Mouse (Mus musculus) layer of hippocampus, adult 2 months (tissue): ENCODE measurements at regions not wholly inside any gene's neighbourhood (a gene's known extent, or its start where the extent isn't known, plus 50 kb on each side); places are given as distances from the start of the nearest gene placed in this dataset.
A peak's percentile ranks its signal among the peaks of the same experiment; 100 is the strongest.

ENCODE experiments used
- DNase-seq, 2 experiments: peaks; one replicate each; pipeline ENCODE4 v3.0.0; 2022; ENCODE audit warnings: low spot score in 2 of 2
- H3K27ac ChIP-seq: fragments of 200-600 bp; 2 replicates; pipeline ENCODE4 v1.8.1; 2022
- H3K4me3 ChIP-seq: fragments of 200-600 bp; 2 replicates; pipeline ENCODE4 v1.8.1; 2022; ENCODE audit warnings: mild to moderate bottlenecking
- CTCF ChIP-seq: fragments of 200-600 bp; conservative IDR thresholded peaks from 2 replicates; pipeline ENCODE4 v1.8.1; 2022; ENCODE audit warnings: antibody characterized with exemption, mild to moderate bottlenecking, moderate library complexity

DNA sequence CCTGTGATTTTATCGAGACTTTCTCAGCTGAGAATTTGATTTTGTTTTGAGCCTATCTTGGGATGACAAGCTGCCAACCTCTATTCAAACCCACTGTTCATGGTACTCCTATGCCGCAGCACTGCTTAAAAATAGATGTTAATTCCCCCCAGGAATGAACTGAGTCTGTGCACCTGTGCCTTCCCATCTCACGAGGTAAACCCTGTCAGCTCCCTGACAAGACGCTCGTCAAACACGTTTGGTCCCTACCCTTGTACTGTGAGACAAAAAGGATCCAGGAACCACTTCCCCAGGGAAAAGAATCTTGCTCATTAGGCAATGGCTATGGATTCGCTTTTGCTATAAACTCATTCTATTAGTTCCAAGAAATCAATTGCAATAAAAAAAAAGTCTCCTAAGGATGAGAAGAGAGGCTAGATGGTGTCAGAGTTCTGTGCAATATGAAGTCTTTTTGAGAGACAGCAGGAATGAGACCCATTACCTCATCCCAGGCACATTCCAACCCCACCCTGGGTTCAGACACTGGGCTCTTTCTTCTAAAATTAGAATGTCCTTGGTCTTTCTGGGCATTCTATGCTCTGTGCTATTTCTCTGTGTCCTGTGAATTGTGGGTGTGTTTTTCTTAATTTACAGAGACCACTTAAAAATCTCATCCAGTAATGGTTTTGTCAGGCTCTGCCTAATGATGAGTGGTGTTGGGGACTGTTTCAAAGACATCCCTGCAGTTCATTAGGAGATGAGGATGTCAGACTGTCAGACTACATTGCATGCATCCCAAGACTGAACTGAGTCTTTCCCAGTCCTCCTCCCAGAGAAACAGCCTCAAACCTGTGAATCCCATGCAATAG, 167.7 kb upstream of the Pabpc6 start:
- no peak overlapping the region for H3K27ac ChIP-seq
- no peak for TF ChIP-seq CTCF
- no peak overlapping the region for H3K4me3 ChIP-seq
- no peak for DNase-seq

DNA sequence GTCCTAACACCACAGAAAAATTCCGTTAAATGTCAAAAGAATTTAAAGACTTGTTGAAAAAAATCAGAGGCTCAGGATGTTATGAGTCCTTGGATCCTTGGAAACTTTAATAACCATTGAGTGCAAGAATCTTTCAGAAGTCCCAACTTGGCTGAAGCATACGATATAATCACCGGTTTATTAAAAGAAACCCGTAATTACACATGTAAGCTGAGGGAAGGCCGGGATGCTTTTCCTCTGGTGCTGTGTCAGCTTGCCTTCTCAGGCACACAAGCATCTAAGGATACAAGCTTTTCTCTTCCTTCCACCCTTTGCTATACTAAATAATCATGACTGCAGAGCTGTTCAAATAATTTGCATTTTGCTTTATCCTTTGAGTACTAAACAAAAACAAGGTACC, 160.4 kb upstream of the Pabpc6 start:
- no peak for DNase-seq
- Histone ChIP-seq H3K4me3 (no peak overlapping the region), H3K27ac (no peak overlapping the region)
- TF ChIP-seq CTCF: no peak

DNA sequence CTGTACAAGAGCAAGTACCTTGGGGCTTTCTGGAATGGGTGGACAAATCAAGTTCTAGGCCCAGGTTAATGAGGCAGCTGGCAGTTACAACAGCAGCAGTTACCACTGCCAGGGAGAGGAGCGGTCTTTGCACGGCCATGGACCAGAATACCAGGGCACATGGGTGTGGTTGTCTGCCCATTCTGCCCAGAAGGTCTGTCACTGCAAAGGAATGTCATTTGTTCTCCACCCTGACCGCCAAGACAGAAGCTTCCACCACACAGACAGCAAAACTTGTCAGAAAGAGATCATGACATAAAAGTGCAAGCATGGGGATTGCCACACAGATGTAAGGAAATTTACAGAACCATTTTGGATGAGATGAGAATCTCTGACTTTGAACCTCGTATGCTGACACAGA, 151.8 kb upstream of the Pabpc6 start:
- Histone ChIP-seq H3K27ac (no peak overlapping the region), H3K4me3 (no peak overlapping the region)
- no peak for DNase-seq
- no peak for TF ChIP-seq CTCF

DNA sequence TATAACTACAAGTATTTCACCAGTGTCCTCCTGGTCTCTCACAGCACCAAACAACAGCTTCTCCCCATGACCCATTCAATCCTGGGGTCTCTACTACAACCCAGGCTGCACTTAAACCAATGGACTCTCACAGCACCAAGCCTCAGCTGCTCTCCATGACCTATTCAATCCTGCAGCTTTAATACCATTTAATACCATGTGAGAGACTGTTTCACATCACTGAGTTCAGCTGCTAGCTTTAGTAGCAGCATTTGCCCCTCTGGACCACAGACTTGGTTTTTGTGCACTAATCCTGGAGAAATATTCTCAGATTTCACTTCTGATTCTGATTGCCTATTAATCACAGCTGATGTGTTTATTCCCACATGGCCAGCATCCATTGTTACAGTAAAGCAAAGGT, 147.5 kb upstream of the Pabpc6 start:
- Histone ChIP-seq H3K4me3 (no peak overlapping the region), H3K27ac (no peak overlapping the region)
- DNase-seq: no peak
- no peak for TF ChIP-seq CTCF

DNA sequence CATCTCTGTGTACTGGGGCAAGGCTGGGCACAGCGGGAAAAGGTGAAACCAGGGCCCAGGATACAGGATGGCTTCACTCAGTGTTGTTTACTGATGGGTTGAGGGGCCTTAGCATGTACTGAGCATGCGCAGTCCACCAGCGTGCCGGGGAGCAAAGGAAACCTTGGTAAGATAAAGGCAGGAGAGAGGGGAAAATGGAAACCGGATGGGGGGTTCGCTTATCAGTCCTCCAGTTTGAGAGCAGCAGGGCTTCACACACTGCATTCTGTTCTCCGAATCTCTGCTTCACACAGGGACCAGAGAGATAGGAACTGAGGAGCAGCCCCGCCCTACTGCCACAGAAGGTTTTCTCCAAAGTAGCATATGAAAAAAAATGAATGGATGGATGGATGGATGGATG, 127.6 kb upstream of the Pabpc6 start:
- TF ChIP-seq CTCF: no peak

DNA sequence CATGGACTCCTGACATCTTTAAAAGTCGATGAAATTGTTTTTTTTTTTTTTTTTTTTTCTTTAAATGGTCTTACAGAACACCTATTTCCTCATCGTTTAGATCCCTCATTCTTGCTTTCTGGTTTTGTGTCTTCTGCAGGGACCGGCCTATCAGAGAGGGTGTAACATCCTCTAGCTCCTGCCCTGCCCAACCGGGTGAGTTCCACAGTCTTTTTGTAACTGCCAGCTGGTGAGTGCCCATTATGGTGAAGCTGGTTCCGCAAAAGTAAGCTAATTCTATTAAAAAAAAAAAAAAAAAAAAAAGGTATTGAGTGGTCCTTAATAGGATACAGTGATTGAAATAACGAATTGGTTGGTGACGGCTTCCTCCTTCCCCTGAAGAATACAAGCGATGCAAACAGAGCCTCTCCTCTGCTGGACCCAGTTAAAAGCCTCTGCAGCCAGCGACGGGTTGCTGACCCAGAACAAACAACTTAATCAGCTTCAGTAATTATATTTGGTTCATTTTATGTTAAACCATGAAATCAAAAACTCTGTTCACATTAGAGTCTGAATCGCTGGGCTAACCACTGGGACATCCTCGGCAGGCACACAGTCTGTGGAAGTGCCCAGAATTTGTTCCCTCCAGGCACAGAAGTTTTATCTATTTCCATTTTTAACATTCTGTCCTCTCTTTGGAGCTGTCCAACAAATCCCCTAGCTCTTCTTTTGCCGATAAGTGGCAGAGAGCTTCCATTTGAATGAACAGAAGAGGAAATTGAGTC, 126.9 kb upstream of the Pabpc6 start:
- Histone ChIP-seq H3K4me3 (no peak overlapping the region), H3K27ac (no peak overlapping the region)
- TF ChIP-seq CTCF: no peak
- no peak for DNase-seq

More for the DNA sequence above, 127.6 kb upstream of the Pabpc6 start:
- no peak overlapping the region for H3K4me3 ChIP-seq
- no peak overlapping the region for H3K27ac ChIP-seq
- no peak for DNase-seq

DNA sequence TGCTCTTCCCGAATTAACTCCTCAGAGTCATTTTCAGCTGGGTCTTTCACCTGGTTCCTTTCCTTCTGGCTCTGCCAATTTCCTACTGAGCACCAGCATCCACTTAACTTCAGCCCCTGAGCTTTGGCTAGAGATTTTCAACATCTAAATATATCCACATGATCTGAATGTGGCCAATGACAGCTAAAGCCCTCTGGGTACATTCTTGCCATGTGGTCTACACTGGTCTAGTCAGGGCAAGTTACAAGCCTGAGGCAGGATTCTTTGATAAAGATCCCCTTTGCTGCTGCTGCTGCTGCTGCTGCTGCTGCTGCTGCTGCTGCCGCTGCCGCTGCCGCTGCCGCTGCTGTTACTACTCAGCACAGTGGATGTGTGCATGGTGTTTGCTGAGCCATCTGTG, 109.3 kb upstream of the Pabpc6 start:
- no peak for TF ChIP-seq CTCF
- no peak for DNase-seq
- Histone ChIP-seq H3K27ac (peak overlapping the region; percentile 20; the same call in 1 of the 2 replicates), H3K4me3 (no peak overlapping the region)

DNA sequence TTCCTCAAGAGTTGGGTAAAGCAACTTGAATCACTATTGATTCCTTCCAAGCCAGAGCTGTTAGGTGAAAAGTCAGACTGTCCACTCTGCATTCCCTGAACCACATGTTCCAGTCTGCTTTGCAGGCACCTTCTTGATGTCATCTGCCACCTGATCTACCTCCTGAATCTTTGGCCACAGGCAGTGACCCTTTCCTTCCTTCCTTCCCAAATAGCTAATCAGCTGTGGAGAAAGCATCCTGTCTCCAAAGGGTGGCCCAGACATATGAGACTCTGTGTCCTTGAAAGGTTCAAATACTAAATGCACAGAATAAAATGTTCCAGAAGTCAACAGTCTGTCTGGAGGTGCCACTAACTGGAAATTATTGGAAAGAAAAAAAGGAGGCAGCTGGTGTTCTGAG, 107.6 kb upstream of the Pabpc6 start:
- TF ChIP-seq CTCF: no peak
- Histone ChIP-seq H3K27ac (peak overlapping the region; percentile 80), H3K4me3 (no peak overlapping the region)
- DNase-seq: no peak

DNA sequence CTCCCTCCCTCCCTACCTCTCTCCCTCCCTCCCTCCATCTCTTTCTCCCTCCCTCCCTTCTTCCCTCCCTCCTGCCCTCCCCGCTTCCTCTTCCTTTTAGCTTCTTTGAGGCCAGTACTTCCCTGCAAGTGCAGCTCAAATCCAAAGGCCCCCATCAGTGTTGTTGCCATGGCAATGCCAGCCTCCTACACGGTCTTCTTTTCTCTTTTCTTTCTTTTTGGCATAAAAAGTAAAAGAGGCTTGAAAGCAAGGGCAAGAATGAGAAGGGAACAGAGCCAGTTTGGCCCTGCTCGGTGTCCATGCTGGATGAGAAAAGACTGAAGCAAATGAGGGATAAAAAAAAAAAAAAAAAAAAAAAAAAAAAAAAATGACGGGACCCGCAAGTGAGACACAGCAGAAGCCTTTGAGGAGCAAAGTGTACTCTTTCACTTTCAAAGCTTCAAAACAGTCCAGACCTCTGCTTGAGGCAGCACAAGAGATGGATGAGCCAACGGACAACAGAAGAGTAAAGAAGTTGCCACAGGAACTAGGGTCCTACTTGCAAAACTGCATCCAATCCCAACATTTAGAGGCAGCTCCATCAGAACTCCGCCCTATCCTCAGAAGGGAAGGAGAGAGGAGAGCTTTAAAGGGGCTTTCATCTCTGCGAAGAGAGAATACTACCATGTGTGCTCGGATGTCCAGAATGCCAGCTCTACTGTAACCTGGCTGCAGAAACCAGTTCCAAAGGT, 106.9 kb upstream of the Pabpc6 start:
- DNase-seq: peak in 1 of 2 experiments; percentile 78
- Histone ChIP-seq H3K27ac (peak overlapping the region; percentile 80), H3K4me3 (no peak overlapping the region; the same call in 1 of the 2 replicates)
- no peak for TF ChIP-seq CTCF

DNA sequence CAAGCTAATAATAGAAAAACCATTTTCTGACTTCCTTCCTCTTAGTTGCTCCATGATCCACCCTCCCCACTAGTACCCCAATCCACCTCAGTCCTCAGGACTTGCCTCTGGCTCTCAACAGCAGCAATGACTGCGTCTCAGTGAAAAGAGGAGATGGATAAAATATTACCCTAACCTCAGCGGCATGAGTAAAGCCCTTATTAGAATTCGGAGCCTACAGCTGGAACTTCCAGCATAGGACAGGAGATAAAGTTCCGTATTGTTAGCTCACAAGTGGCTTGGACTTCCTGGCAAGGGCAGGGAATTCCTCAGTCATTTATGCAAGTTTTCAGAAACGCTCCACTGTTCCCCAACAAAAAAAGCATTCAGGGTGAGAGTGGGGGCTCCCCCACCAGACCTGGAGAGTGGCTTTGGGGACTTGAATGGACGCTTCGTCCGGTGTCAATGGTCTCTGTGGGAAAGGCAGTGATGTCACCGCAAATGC, 106.2 kb upstream of the Pabpc6 start:
- no peak for TF ChIP-seq CTCF
- H3K4me3 ChIP-seq: no peak overlapping the region
- H3K27ac ChIP-seq: peak overlapping the region; percentile 88
- peak in 1 of 2 experiments; percentile 76 for DNase-seq

DNA sequence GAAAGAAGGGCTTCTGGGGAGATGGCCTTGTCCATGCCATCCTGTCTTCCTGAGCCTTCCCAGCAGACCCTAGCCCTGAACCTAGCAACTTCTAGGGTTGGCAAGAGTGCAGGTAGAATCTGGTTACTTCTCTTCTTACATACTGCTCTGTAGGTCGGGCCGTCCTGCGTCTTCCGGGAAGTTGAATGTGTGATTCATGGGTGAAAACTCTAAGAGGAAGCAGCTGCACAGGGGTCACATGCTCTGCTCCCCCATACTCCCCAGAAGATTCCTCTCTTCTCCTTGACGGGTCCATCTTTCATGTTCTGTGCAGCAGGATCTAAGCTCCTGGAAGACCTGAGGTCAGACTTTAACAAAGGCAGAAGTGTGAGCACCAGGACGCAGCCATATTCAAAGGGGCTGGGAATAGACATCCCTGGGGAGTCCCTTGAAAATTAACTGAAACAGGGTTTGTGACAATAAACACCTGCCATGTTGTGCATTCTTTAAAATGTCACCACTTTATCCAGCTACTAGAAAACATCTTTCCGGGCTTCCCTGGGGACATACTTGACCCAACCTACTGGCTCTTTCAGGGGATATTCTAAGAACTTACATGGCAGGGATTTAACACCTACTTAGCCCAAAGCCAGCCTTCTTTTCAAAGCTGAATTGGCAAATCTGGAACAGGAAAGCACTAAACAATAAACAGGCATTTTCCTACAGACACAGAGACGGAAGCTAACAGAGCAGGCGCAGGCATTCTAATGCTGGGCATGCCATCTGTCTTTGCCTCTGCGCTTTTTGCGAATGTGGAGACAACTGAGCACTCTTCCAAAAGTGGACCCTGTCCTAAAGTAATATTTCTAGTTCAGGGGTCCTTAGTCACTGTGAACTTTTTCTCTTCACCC, 105.5 kb upstream of the Pabpc6 start:
- peak in 1 of 2 experiments; percentile 8 for DNase-seq
- no peak overlapping the region for H3K4me3 ChIP-seq
- peak overlapping the region; percentile 88 for H3K27ac ChIP-seq
- TF ChIP-seq CTCF: no peak

DNA sequence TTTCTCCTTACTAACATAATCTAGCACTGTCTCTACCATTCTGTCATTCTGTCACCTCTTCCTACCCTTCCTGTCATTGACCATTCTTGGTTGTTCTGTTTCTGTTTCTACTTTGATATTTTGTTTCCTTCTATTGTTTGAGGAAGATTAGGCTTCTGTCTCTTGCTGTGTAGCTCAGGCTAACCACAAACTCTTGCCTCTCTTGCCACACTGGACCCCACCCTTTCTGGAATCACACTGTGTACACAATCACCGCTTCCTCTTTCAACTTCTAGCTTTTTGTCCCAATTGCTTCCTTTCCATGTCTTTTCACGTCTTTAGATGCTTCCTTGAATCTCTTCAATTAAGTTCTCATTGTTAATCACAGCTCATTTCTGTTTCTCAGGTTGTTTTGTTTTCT, 104.2 kb upstream of the Pabpc6 start:
- DNase-seq: no peak
- TF ChIP-seq CTCF: no peak
- peak overlapping the region; percentile 88; the same call in 1 of the 2 replicates for H3K27ac ChIP-seq
- no peak overlapping the region for H3K4me3 ChIP-seq
